Mouse (Mus musculus) liver, postnatal 0 days (tissue): ENCODE measurements around the gene Col9a3.

Experiments used
- CTCF ChIP-seq: sonication (generic); IDR thresholded peaks from 2 replicates; pipeline ENCODE4 v1.5.1; 2016; ENCODE audit warnings: antibody characterized with exemption, low read depth
- EP300 ChIP-seq: IDR thresholded peaks from 2 replicates; pipeline ENCODE4 v1.6.1; 2016; ENCODE audit warnings: antibody characterized with exemption, low read depth, mild to moderate bottlenecking

GRCm38 (mm10) chr2:180569028-180569643, 28.5 kb upstream of the Col9a3 start:
- no peak for TF ChIP-seq CTCF
- TF ChIP-seq EP300: no peak
